Mouse (Mus musculus) bone marrow macrophage, adult 2 months (primary cell): ENCODE results near the gene Trabd.

Experiments used
- CTCF ChIP-seq: IDR thresholded peaks from 2 replicates; pipeline ENCODE4 v1.5.1; 2012; ENCODE audit warnings: low read depth, mild to moderate bottlenecking, low read length, moderate library complexity
- POLR2A ChIP-seq: IDR thresholded peaks from 2 replicates; pipeline ENCODE4 v1.6.1; 2012; ENCODE audit warnings: mild to moderate bottlenecking, low read depth, low read length, borderline replicate concordance

DNA sequence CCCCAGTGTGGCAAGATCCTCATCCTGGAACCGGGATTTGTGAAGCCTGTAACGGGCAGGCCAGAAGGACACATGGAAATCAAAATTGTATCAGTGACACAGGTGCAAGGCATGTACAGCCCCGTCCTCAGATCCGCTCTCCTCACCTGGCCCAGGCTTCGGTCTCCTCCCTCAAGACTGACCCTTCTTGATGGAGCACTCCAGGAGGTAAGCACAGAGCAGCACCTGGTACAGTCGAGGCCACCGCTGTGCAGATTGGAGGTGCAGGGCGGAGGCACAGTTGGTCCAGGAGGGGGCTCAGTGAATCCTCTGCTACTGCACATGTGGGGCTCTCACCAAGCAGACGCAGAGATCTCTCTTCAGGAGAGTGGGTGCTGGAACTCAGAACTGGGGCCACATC, 50.4 kb downstream of the Trabd start:
- TF ChIP-seq CTCF (no peak), POLR2A (no peak)
